Mouse (Mus musculus): ENCODE results near the gene Sem1. TPM values are rescaled to one million over a fixed set of nuclear protein-coding genes. Genes with fewer than 3 reads are reported as not detected.

Sem1 gene
- polyA plus RNA-seq (2016; fragmentation: Nextera tagmentation; extraction: Ambion mirVana) = 264 and 290 TPM in 2 replicates

- H3K27ac ChIP-seq = peak within 1 kb of the TSS; percentile 88
- H3K9ac ChIP-seq = peak within 1 kb of the TSS; percentile 98
- H3K36me3 ChIP-seq = peaks cover 7% of the 10 kb centered on the region
- H3K4me2 ChIP-seq (replicated peaks) = peak within 1 kb of the TSS; percentile 65
- H3K4me3 ChIP-seq = peak within 1 kb of the TSS; percentile 91
- peaks cover 5% of the 10 kb centered on the region for H3K4me1 ChIP-seq
- H3K9me3 ChIP-seq = no peaks in the 10 kb centered on the region
- 2% methylated on average over 59 of the region's 59 CpGs for WGBS
- peak; percentile 97 for ATAC-seq (ENCODE audit: insufficient number of reproducible peaks, insufficient read depth, low FRiP score, low TSS enrichment)
- no peaks in the 10 kb centered on the region for H3K27me3 ChIP-seq
Measured at GRCm38 (mm10) chr6:6578304-6579149, at the start of gene Sem1. TSS of gene Sem1 (minus strand) at chr6:6578663.

- no peak overlapping the region for H3K4me2 ChIP-seq (replicated peaks)
- H3K4me1 ChIP-seq = no peaks in the 10 kb centered on the region
- no peaks in the 10 kb centered on the region for H3K27me3 ChIP-seq
- H3K27ac ChIP-seq = no peak overlapping the region
- no peak overlapping the region for H3K4me3 ChIP-seq
- ATAC-seq (ENCODE audit: insufficient number of reproducible peaks, insufficient read depth, low FRiP score, low TSS enrichment) = no peak
- 55% methylated on average over 16 of the region's 16 CpGs for WGBS
- H3K9me3 ChIP-seq = no peaks in the 10 kb centered on the region
- no peak overlapping the region for H3K9ac ChIP-seq
- no peaks in the 10 kb centered on the region for H3K36me3 ChIP-seq
Measured at GRCm38 (mm10) chr6:6622846-6623749, 44.6 kb upstream of the Sem1 start.

GRCm38 (mm10) chr6:6603561-6604544, 25.4 kb upstream of the Sem1 start:
- no peak for ATAC-seq (ENCODE audit: insufficient number of reproducible peaks, insufficient read depth, low FRiP score, low TSS enrichment)
- Histone ChIP-seq H3K9me3 (no peaks in the 10 kb centered on the region), H3K9ac (no peak overlapping the region), H3K27ac (no peak overlapping the region), H3K4me1 (0 out of 2 replicates have a peak, but pooled peaks cover 3% of the 10 kb centered on the region), H3K4me3 (no peak overlapping the region), H3K36me3 (no peaks in the 10 kb centered on the region), H3K27me3 (no peaks in the 10 kb centered on the region), H3K4me2 (replicated peaks) (no peak overlapping the region)
- 55% methylated on average over 8 of the region's 8 CpGs for WGBS

GRCm38 (mm10) chr6:6586313-6586712, 7.8 kb upstream of the Sem1 start:
- Histone ChIP-seq H3K27me3 (no peaks in the 10 kb centered on the region), H3K4me3 (no peak overlapping the region), H3K27ac (no peak overlapping the region), H3K36me3 (no peaks in the 10 kb centered on the region), H3K9me3 (no peaks in the 10 kb centered on the region), H3K4me1 (no peaks in the 10 kb centered on the region), H3K4me2 (replicated peaks) (no peak overlapping the region), H3K9ac (no peak overlapping the region)
- no peak for ATAC-seq (ENCODE audit: insufficient number of reproducible peaks, insufficient read depth, low FRiP score, low TSS enrichment)
- WGBS = 76% methylated on average over 2 of the region's 2 CpGs

GRCm38 (mm10) chr6:6581849-6582248, 3.4 kb upstream of the Sem1 start:
- Histone ChIP-seq H3K27me3 (no peaks in the 10 kb centered on the region), H3K4me3 (no peak overlapping the region), H3K9ac (no peak overlapping the region), H3K4me2 (replicated peaks) (no peak overlapping the region), H3K9me3 (no peaks in the 10 kb centered on the region), H3K27ac (no peak overlapping the region), H3K36me3 (no peaks in the 10 kb centered on the region), H3K4me1 (peaks cover 2% of the 10 kb centered on the region)
- WGBS = 77% methylated on average over 2 of the region's 2 CpGs
- no peak for ATAC-seq (ENCODE audit: insufficient number of reproducible peaks, insufficient read depth, low FRiP score, low TSS enrichment)

GRCm38 (mm10) chr6:6577741-6578284, 650 bp downstream of the Sem1 start:
- 4% methylated on average over 17 of the region's 17 CpGs for WGBS
- peak overlapping the region; percentile 91 for H3K4me3 ChIP-seq
- H3K27ac ChIP-seq = peak overlapping the region; percentile 88
- H3K27me3 ChIP-seq = no peaks in the 10 kb centered on the region
- H3K36me3 ChIP-seq = peaks cover 7% of the 10 kb centered on the region
- H3K9me3 ChIP-seq = no peaks in the 10 kb centered on the region
- ATAC-seq (ENCODE audit: insufficient number of reproducible peaks, insufficient read depth, low FRiP score, low TSS enrichment) = peak; percentile 42; the same call in 1 of the 2 replicates
- peaks cover 5% of the 10 kb centered on the region for H3K4me1 ChIP-seq
- peak overlapping the region; percentile 98 for H3K9ac ChIP-seq
- H3K4me2 ChIP-seq (replicated peaks) = peak overlapping the region; percentile 65

GRCm38 (mm10) chr6:6577291-6577690, 1.2 kb downstream of the Sem1 start:
- WGBS = 68% methylated on average over 3 of the region's 3 CpGs
- H3K27ac ChIP-seq = 0 out of 2 replicates have a peak overlapping the region, but pooled peaks have one; percentile 88

GRCm38 (mm10) chr6:6575796-6576195, 2.7 kb downstream of the Sem1 start:
- H3K4me2 ChIP-seq (replicated peaks) = no peak overlapping the region
- 78% methylated on average over 4 of the region's 4 CpGs for WGBS
- no peak for ATAC-seq (ENCODE audit: insufficient number of reproducible peaks, insufficient read depth, low FRiP score, low TSS enrichment)

More at GRCm38 (mm10) chr6:6577291-6577690, 1.2 kb downstream of the Sem1 start:
- no peak for ATAC-seq (ENCODE audit: insufficient number of reproducible peaks, insufficient read depth, low FRiP score, low TSS enrichment)
- Histone ChIP-seq H3K4me3 (peak overlapping the region; percentile 91), H3K36me3 (peaks cover 7% of the 10 kb centered on the region), H3K9ac (peak overlapping the region; percentile 98), H3K4me2 (replicated peaks) (peak overlapping the region; percentile 65), H3K4me1 (peaks cover 5% of the 10 kb centered on the region), H3K9me3 (no peaks in the 10 kb centered on the region), H3K27me3 (no peaks in the 10 kb centered on the region)

GRCm38 (mm10) chr6:6568436-6568835, 10.0 kb downstream of the Sem1 start:
- H3K36me3 ChIP-seq = no peaks in the 10 kb centered on the region
- H3K27ac ChIP-seq = no peak overlapping the region
- ATAC-seq (ENCODE audit: insufficient number of reproducible peaks, insufficient read depth, low FRiP score, low TSS enrichment) = no peak
- 90% methylated on average over 3 of the region's 3 CpGs for WGBS
- no peak overlapping the region for H3K4me2 ChIP-seq (replicated peaks)
- no peaks in the 10 kb centered on the region for H3K9me3 ChIP-seq
- H3K4me1 ChIP-seq = no peaks in the 10 kb centered on the region
- no peak overlapping the region for H3K4me3 ChIP-seq
- H3K27me3 ChIP-seq = no peaks in the 10 kb centered on the region
- H3K9ac ChIP-seq = no peak overlapping the region

More at GRCm38 (mm10) chr6:6575796-6576195, 2.7 kb downstream of the Sem1 start:
- Histone ChIP-seq H3K27me3 (no peaks in the 10 kb centered on the region), H3K27ac (no peak overlapping the region), H3K36me3 (peaks cover 7% of the 10 kb centered on the region), H3K9me3 (no peaks in the 10 kb centered on the region), H3K4me3 (no peak overlapping the region), H3K4me1 (peaks cover 5% of the 10 kb centered on the region), H3K9ac (no peak overlapping the region)

GRCm38 (mm10) chr6:6563691-6564090, 14.8 kb downstream of the Sem1 start:
- H3K4me2 ChIP-seq (replicated peaks) = no peak overlapping the region
- ATAC-seq (ENCODE audit: insufficient number of reproducible peaks, insufficient read depth, low FRiP score, low TSS enrichment) = no peak
- WGBS = 79% methylated on average over 5 of the region's 5 CpGs
- no peak overlapping the region for H3K27ac ChIP-seq
- no peaks in the 10 kb centered on the region for H3K9me3 ChIP-seq
- H3K9ac ChIP-seq = no peak overlapping the region
- H3K27me3 ChIP-seq = no peaks in the 10 kb centered on the region
- no peaks in the 10 kb centered on the region for H3K36me3 ChIP-seq
- H3K4me3 ChIP-seq = no peak overlapping the region
- H3K4me1 ChIP-seq = no peaks in the 10 kb centered on the region
